In the genomic region with DNA sequence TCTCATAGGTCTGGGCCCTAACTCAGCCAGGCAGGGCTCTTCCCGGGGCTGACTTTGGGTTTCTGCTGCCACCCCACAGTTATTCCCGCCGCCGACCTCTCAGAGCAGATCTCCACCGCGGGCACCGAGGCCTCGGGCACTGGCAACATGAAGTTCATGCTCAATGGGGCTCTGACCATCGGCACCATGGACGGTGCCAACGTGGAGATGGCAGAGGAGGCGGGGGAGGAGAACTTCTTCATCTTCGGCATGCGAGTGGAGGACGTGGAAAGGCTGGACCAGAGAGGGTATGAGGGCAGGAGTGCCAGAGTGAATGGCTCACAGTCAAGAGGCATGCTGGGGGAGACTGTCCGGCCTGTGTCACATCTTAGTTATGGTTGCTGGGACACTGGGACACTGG, we compare ENCODE assay signal across 24 mouse cellular contexts. TPM values are rescaled to one million over a fixed set of nuclear protein-coding genes. Genes with fewer than 3 reads are reported as not detected.
A peak's percentile ranks its signal among the peaks of the same experiment; 100 is the strongest.
DNase-seq lines count a peak whose midpoint lies in the region; ATAC-seq and TF ChIP-seq lines count a peak whose summit lies in the region.
"Had no signal": no experiment of that assay in that cellular context is flagged by ENCODE, and none has a peak within 500 bp of the region (broad histone marks: within the 10 kb centered on the region; RNA-seq: fewer than 3 reads in every experiment).

No protein-coding gene starts in this region.

- no peak overlapping the region for H3K9ac ChIP-seq in liver, postnatal 0 days (replicated peaks)
- H3K9ac ChIP-seq: embryonic facial prominence, embryonic 13.5 days; embryonic facial prominence, embryonic 15.5 days; forebrain, embryonic 13.5 days; forebrain, embryonic 15.5 days had no signal

- peak; percentile 12 for DNase-seq in cerebellum, adult 8-10 months
- DNase-seq in cerebellum, postnatal 4 days (ENCODE audit: low spot score in 2 of 2), result no peak
- DNase-seq in gastrocnemius, adult 2 months, result peak; percentile 52
- no peak for DNase-seq in gastrocnemius, adult 18-20 months (ENCODE audit: low spot score)
- DNase-seq in thymus, postnatal 4 days, result peak; percentile 31
- no peak for DNase-seq in thymus, postnatal 0 days (ENCODE audit: low spot score)
- DNase-seq in liver, postnatal 0 days, result no peak
- DNase-seq: adrenal gland, adult 2 months; adrenal gland, postnatal 10 days; adrenal gland, postnatal 25 days; cerebellum, adult 11 months; cerebellum, adult 18-20 months; cerebellum, adult 9-10 months; cerebellum, postnatal 10 days; embryo, embryonic 11 days had no signal

- H3K27me3 ChIP-seq in liver, postnatal 0 days (ENCODE audit: insufficient read depth, low read length), result 0 out of 2 replicates have a peak, but pooled peaks cover 3% of the 10 kb centered on the region
- H3K27me3 ChIP-seq: CH12.LX; forebrain, embryonic 15.5 days had no signal

- no peak overlapping the region for H3K4me2 ChIP-seq in liver, postnatal 0 days (ENCODE audit: low read depth, low read length)
- H3K4me2 ChIP-seq: embryonic facial prominence, embryonic 13.5 days; embryonic facial prominence, embryonic 15.5 days; forebrain, embryonic 13.5 days; forebrain, embryonic 15.5 days had no signal

- ATAC-seq in liver, postnatal 0 days, result no peak
- ATAC-seq: CD4-positive, CD25-positive, alpha-beta regulatory T cell, adult 4 months; forebrain, embryonic 13.5 days; forebrain, embryonic 15.5 days had no signal

- no peak for TF ChIP-seq CTCF in gastrocnemius, adult 2 months (IDR thresholded peaks at IDR 0.05)
- TF ChIP-seq CTCF in liver, postnatal 0 days (IDR thresholded peaks at IDR 0.05; ENCODE audit: low read depth), result no peak

- peak overlapping the region; percentile 42 for H3K4me3 ChIP-seq in gastrocnemius, adult 2 months
- H3K4me3 ChIP-seq in liver, postnatal 0 days (ENCODE audit: low read depth, low read length), result no peak overlapping the region
- H3K4me3 ChIP-seq: embryonic facial prominence, embryonic 13.5 days; embryonic facial prominence, embryonic 15.5 days; erythroblast, embryonic 14.5 days; forebrain, embryonic 10.5 days; forebrain, embryonic 13.5 days; forebrain, embryonic 15.5 days had no signal

- H3K4me1 ChIP-seq in liver, postnatal 0 days (ENCODE audit: insufficient read depth), result peaks cover 22% of the 10 kb centered on the region

- peak overlapping the region; percentile 53 for H3K27ac ChIP-seq in gastrocnemius, adult 2 months
- H3K27ac ChIP-seq in liver, postnatal 0 days (ENCODE audit: low read depth), result no peak overlapping the region
- H3K27ac ChIP-seq: embryonic facial prominence, embryonic 13.5 days; embryonic facial prominence, embryonic 15.5 days; forebrain, embryonic 10.5 days; forebrain, embryonic 13.5 days; forebrain, embryonic 15.5 days had no signal

- intact Hi-C loops in gastrocnemius, adult 2 months (cut with DNase I), result no loop called here

- 83% methylated on average over 16 of the region's 16 CpGs for WGBS in liver, postnatal 0 days (ENCODE audit: insufficient replicate concordance)

- H3K9me3 ChIP-seq in liver, postnatal 0 days (ENCODE audit: low read length), result no peaks in the 10 kb centered on the region
- H3K9me3 ChIP-seq: embryonic facial prominence, embryonic 13.5 days; embryonic facial prominence, embryonic 15.5 days; forebrain, embryonic 10.5 days; forebrain, embryonic 13.5 days; forebrain, embryonic 15.5 days had no signal

- H3K36me3 ChIP-seq in liver, postnatal 0 days (replicated peaks; ENCODE audit: insufficient read depth, low read length), result no peaks in the 10 kb centered on the region
- H3K36me3 ChIP-seq: embryonic facial prominence, embryonic 13.5 days; embryonic facial prominence, embryonic 15.5 days; forebrain, embryonic 10.5 days; forebrain, embryonic 15.5 days had no signal

- TF ChIP-seq EP300 in liver, postnatal 0 days (IDR thresholded peaks at IDR 0.05; ENCODE audit: low read depth), result no peak

RNA-seq across cellular contexts. Expression of a gene that starts 5.5 kb away (rescaled TPM):
- 10 to 100 TPM; 14.9 to 24.6 TPM for total RNA-seq in gastrocnemius, adult 2 months (2021)
- total RNA-seq in gastrocnemius, adult 18-20 months (2021), result 10 to 100 TPM in 1 of 2 experiments, 1 to 10 TPM in 1; 8.3 to 18.2 TPM
- 195 and 206 TPM in 2 replicates for polyA plus RNA-seq in thymus, postnatal 0 days (2015; fragmentation: Nextera tagmentation; extraction: Ambion mirVana)
- 90.7 and 93.5 TPM in 2 replicates for polyA plus RNA-seq in liver, postnatal 0 days (2015; fragmentation: Nextera tagmentation; extraction: Ambion mirVana)

RNA-seq across cellular contexts. Expression of a gene that starts 9.4 kb away (rescaled TPM):
- total RNA-seq in gastrocnemius, adult 2 months (2021), result over 10,000 TPM in 1 of 2 experiments, 1,000 to 10,000 TPM in 1; 6,181 to 10,031 TPM
- total RNA-seq in gastrocnemius, adult 18-20 months (2021), result 1,000 to 10,000 TPM; 7,185 to 8,344 TPM
- 4.2 and 6.3 TPM in 2 replicates for polyA plus RNA-seq in thymus, postnatal 0 days (2015; fragmentation: Nextera tagmentation; extraction: Ambion mirVana)
- polyA plus RNA-seq in liver, postnatal 0 days (2015; fragmentation: Nextera tagmentation; extraction: Ambion mirVana), result 2.5 and 8.9 TPM in 2 replicates

RNA-seq across cellular contexts. Expression of a gene that starts 24.9 kb away (rescaled TPM):
- 1 to 10 TPM in 1 of 2 experiments, under 1 TPM in 1; 0.77 to 2.0 TPM for total RNA-seq in gastrocnemius, adult 2 months (2021)
- total RNA-seq in gastrocnemius, adult 18-20 months (2021), result 1 to 10 TPM; 1.1 to 1.3 TPM
- 0.10 and 0.24 TPM in 2 replicates for polyA plus RNA-seq in thymus, postnatal 0 days (2015; fragmentation: Nextera tagmentation; extraction: Ambion mirVana)
- 0.96 and 0.97 TPM in 2 replicates for polyA plus RNA-seq in liver, postnatal 0 days (2015; fragmentation: Nextera tagmentation; extraction: Ambion mirVana)
- total RNA-seq: common myeloid progenitor, adult 5-6 weeks had no signal
- polyA plus RNA-seq: CD4-positive, CD25-positive, alpha-beta regulatory T cell, adult 4 months had no signal

RNA-seq across cellular contexts. Expression of a gene that starts 30.1 kb away (rescaled TPM):
- 10 to 100 TPM; 95.2 to 98.6 TPM for total RNA-seq in gastrocnemius, adult 2 months (2021)
- 10 to 100 TPM; 76.2 to 89.8 TPM for total RNA-seq in gastrocnemius, adult 18-20 months (2021)
- polyA plus RNA-seq in thymus, postnatal 0 days (2015; fragmentation: Nextera tagmentation; extraction: Ambion mirVana), result 104 and 126 TPM in 2 replicates
- 34.6 and 35.7 TPM in 2 replicates for polyA plus RNA-seq in liver, postnatal 0 days (2015; fragmentation: Nextera tagmentation; extraction: Ambion mirVana)

RNA-seq across cellular contexts. Expression of a gene that starts 52.7 kb away (rescaled TPM):
- total RNA-seq in gastrocnemius, adult 2 months (2021), result 10 to 100 TPM; 13.1 to 14.2 TPM
- 1 to 10 TPM; 7.4 to 8.3 TPM for total RNA-seq in gastrocnemius, adult 18-20 months (2021)
- 49.6 and 57.3 TPM in 2 replicates for polyA plus RNA-seq in thymus, postnatal 0 days (2015; fragmentation: Nextera tagmentation; extraction: Ambion mirVana)
- 5.6 and 5.7 TPM in 2 replicates for polyA plus RNA-seq in liver, postnatal 0 days (2015; fragmentation: Nextera tagmentation; extraction: Ambion mirVana)

Comparison
In these comparisons a context has a peak if more than half of its experiments do, and no peak if none do; other contexts are left out.
1. DNase-seq: peak in cerebellum, adult 8-10 months (single experiment), gastrocnemius, adult 2 months (single experiment) and thymus, postnatal 4 days (single experiment); none in cerebellum, postnatal 4 days (0 of 2), gastrocnemius, adult 18-20 months (single experiment), thymus, postnatal 0 days (single experiment) and liver, postnatal 0 days (single experiment).